Mouse (Mus musculus) splenic B cell, adult 2 months (primary cell): ENCODE measurements at regions not wholly inside any gene's neighbourhood (a gene's known extent, or its start where the extent isn't known, plus 50 kb on each side); places are given as distances from the start of the nearest gene placed in this dataset.

Source experiments
- DNase-seq: peaks from one replicate; pipeline ENCODE4 v3.0.0-alpha.2; 2011; ENCODE audit warnings: low read depth, low spot score
- H3K27me3 ChIP-seq: 2 replicates; pipeline ENCODE4 v1.6.1; 2012; ENCODE audit warnings: mild to moderate bottlenecking, low read length, moderate library complexity, mixed read lengths; ENCODE audit not compliant: control insufficient read depth, poor library complexity, insufficient read depth, severe bottlenecking
- H3K36me3 ChIP-seq: 2 replicates; pipeline ENCODE4 v1.6.1; 2012; ENCODE audit warnings: mild to moderate bottlenecking, low read length, moderate library complexity, mixed read lengths; ENCODE audit not compliant: control insufficient read depth, poor library complexity, insufficient read depth, severe bottlenecking

GRCm38 (mm10) chr13:5497535-5497934 lies 363.7 kb upstream of the Klf6 start:
- no peak for DNase-seq

GRCm38 (mm10) chr13:5511784-5512183 lies 349.5 kb upstream of the Klf6 start:
- Histone ChIP-seq H3K27me3 (no peaks in the 10 kb centered on the region), H3K36me3 (no peaks in the 10 kb centered on the region)
- no peak for DNase-seq

More at GRCm38 (mm10) chr13:5497535-5497934, 363.7 kb upstream of the Klf6 start:
- Histone ChIP-seq H3K27me3 (no peaks in the 10 kb centered on the region), H3K36me3 (no peaks in the 10 kb centered on the region)

DNA sequence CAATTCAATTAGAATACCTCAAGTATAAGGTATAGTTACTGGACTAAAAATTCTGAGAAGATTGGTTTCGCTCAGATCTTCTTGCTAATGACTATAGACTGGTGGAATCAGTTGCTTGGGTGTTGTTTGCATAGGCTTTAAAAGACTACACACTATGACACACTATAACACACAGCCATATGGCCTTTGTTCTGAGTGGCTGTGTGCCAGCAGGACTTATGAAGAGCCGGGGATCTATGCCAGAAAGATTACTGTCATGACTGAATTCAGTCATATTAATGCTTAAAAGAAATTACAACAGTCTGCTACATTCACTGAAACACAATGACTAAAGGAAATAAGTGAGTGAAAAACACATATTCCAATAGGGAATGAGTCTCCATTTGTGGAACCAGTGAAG lies 345.7 kb upstream of the Klf6 start:
- no peak for DNase-seq
- Histone ChIP-seq H3K36me3 (no peaks in the 10 kb centered on the region), H3K27me3 (no peaks in the 10 kb centered on the region)

GRCm38 (mm10) chr13:5516088-5516487 lies 345.2 kb upstream of the Klf6 start:
- DNase-seq, result no peak
- H3K27me3 ChIP-seq, result no peaks in the 10 kb centered on the region
- no peaks in the 10 kb centered on the region for H3K36me3 ChIP-seq

DNA sequence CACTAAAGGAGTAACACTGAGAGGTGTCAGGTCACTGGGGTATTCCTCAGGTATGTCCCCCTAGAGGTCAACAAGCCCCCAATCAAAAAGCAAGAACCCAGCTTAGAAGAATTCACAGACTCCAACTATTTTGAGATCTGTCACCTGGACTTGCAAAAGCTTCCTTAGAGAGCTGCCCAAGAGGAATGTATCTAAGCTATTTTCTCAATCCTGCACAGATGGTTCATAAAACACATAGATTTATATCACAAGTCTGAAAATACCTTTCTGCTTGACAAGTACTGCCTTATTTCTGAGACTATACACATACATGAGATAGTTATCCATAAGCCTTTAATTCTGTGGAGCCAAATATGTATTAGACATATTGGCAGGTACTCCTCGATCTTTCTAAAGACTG lies 342.1 kb upstream of the Klf6 start:
- no peaks in the 10 kb centered on the region for H3K27me3 ChIP-seq
- no peak for DNase-seq
- no peaks in the 10 kb centered on the region for H3K36me3 ChIP-seq

GRCm38 (mm10) chr13:5519600-5519999 lies 341.7 kb upstream of the Klf6 start:
- DNase-seq, result no peak
- Histone ChIP-seq H3K36me3 (no peaks in the 10 kb centered on the region), H3K27me3 (no peaks in the 10 kb centered on the region)

GRCm38 (mm10) chr13:5527400-5527799 lies 333.9 kb upstream of the Klf6 start:
- DNase-seq, result no peak
- Histone ChIP-seq H3K27me3 (no peaks in the 10 kb centered on the region), H3K36me3 (no peaks in the 10 kb centered on the region)

- no peaks in the 10 kb centered on the region for H3K36me3 ChIP-seq
- no peak for DNase-seq
These were observed 321.0 kb upstream of the Klf6 start for GRCm38 (mm10) chr13:5540321-5540720.

DNA sequence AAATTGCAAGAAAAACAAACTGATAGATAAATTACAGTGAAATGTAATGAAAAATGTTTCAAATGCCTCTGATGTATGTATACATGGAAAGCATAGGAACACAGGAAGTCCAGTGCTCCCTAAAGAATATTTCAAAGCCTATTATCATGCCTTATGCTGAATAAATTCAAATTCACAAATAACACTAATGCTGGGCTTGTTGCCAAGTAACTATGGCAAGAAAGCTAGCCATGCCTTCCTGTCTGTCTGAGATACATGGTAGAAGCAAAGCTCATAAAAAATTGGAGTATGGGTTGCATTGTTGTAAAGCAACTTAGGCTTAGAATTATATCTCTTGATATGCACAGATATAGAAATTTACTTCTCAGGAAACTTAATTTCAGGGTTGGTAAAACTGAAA lies 315.8 kb upstream of the Klf6 start:
- no peaks in the 10 kb centered on the region for H3K27me3 ChIP-seq
- H3K36me3 ChIP-seq, result no peaks in the 10 kb centered on the region
- no peak for DNase-seq

More at GRCm38 (mm10) chr13:5540321-5540720, 321.0 kb upstream of the Klf6 start:
- no peaks in the 10 kb centered on the region for H3K27me3 ChIP-seq

GRCm38 (mm10) chr13:5546011-5546410 lies 315.3 kb upstream of the Klf6 start:
- DNase-seq, result no peak
- Histone ChIP-seq H3K27me3 (no peaks in the 10 kb centered on the region), H3K36me3 (no peaks in the 10 kb centered on the region)

DNA sequence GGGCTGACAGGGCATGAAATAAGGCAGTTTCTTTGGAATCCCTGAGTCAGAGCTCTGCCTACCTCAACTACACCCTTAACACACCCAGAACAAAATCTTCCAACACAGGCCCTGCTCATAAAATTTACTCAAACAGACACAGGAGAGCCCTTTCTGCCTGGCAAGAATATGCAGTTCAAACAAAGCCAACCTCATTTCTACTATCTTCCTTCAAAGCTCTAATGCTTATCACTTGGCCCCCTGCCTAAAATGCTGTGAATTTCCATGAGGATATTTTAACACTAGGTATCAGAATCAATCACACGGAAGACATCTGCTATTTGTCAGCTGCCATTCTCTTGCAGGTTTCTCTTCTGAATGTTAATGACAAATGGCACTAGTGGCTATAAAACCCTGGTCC lies 314.3 kb upstream of the Klf6 start:
- no peaks in the 10 kb centered on the region for H3K36me3 ChIP-seq
- no peaks in the 10 kb centered on the region for H3K27me3 ChIP-seq
- no peak for DNase-seq

DNA sequence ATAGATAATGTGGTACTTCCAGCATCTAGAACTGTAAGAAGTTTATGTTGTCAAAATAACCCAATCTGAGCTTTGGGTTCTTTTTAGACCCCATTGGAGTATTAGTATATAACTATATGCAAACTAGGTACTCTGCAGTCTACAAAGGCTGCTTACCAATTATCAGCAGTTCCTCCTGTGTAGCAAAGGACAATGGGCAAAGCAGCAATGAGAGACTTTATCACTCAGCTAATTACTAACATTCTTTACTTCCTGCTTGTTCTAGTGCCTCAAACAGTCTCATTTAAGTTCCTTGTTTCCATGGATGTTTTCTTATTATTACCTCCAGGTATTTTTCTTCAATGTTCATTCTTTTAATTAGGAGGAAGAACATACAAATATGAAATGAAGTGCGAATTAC lies 312.5 kb upstream of the Klf6 start:
- H3K36me3 ChIP-seq, result no peaks in the 10 kb centered on the region
- H3K27me3 ChIP-seq, result no peaks in the 10 kb centered on the region
- no peak for DNase-seq

DNA sequence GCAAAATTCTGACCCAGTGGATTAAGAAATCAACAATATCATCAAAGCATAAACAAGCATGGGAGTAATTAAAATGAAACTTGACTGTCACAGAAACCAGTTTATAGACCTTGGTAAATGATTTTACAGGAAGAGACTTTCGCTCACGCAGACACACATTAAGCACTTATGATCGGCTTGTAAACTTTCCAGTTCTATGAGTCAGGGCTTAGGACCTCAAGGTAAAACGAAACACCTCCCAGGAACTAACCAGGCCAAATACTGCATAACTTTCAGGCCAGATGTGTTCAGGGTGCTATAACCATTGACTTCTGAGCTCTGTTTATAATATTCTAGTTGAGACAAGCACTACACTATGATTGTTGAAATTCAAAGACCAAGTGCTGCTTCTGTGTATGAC lies 312.1 kb upstream of the Klf6 start:
- Histone ChIP-seq H3K27me3 (no peaks in the 10 kb centered on the region), H3K36me3 (no peaks in the 10 kb centered on the region)
- no peak for DNase-seq

DNA sequence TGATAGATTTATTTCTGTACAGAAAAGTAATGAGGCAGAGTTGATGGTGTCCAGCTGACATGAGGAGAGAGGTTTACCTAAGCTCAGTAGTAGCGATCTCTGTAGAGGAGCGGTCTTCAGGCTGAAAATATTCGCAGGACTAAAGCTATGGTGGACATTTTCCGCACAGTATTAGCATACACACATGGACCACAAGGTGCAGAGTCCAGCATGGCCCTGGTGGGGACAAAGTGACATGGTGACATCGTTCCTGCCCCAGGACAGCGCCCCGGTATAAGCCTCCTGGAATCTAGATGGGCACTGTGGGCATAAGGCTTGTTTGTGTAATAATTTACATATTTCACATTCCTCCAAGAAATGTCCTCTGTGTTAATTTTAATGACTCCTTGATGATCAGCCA lies 311.5 kb upstream of the Klf6 start:
- DNase-seq, result no peak
- Histone ChIP-seq H3K27me3 (no peaks in the 10 kb centered on the region), H3K36me3 (no peaks in the 10 kb centered on the region)

DNA sequence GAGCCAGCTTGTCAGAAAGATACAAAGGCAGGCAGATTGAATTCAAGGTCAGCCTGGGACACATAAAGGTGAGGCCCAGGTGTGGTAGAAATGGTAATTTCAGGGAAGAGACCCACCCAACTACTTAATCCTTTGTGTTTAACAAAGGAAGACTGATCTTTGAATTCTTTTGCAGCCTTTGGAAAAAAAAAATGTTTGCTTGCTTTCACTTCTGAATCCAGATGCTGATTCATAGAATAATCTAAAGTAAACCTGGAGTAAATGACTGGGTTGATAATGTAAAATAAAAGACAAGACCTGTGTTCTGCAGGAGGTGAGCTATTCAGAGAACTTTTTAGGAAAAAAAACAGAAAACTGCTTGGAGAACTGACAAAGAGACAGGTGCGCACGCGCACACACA lies 310.9 kb upstream of the Klf6 start:
- DNase-seq, result no peak
- no peaks in the 10 kb centered on the region for H3K36me3 ChIP-seq
- H3K27me3 ChIP-seq, result no peaks in the 10 kb centered on the region

GRCm38 (mm10) chr13:5551131-5551530 lies 310.2 kb upstream of the Klf6 start:
- Histone ChIP-seq H3K36me3 (no peaks in the 10 kb centered on the region), H3K27me3 (no peaks in the 10 kb centered on the region)
- DNase-seq, result no peak
